Mouse (Mus musculus) liver, embryonic 16.5 days (tissue): ENCODE results near the gene Ildr2. TPM values are rescaled to one million over a fixed set of nuclear protein-coding genes. Genes with fewer than 3 reads are reported as not detected.

Source experiments
- ATAC-seq: fragments of 200-750 bp; cut with Nextera tagmentation; 2 replicates; pipeline ENCODE4 v1.8.0; 2017; ENCODE audit warnings: low read depth, mild to moderate bottlenecking, moderate number of reproducible peaks, moderate library complexity
- H3K27ac ChIP-seq: fragments of 300-500 bp; sonication (generic); 2 replicates; pipeline ENCODE4 v1.5.1; 2014; ENCODE audit warnings: mild to moderate bottlenecking, low read length
- H3K27me3 ChIP-seq: fragments of 300-500 bp; sonication (generic); 2 replicates; pipeline ENCODE4 v1.6.1; 2014; ENCODE audit warnings: low read depth, low read length, mixed read lengths; ENCODE audit not compliant: control insufficient read depth, insufficient read depth
- H3K36me3 ChIP-seq: fragments of 300-500 bp; sonication (generic); 2 replicates; pipeline ENCODE4 v1.6.1; 2014; ENCODE audit warnings: mild to moderate bottlenecking; ENCODE audit not compliant: control insufficient read depth, insufficient read depth
- H3K4me1 ChIP-seq: fragments of 300-500 bp; sonication (generic); 2 replicates; pipeline ENCODE4 v1.6.1; 2014; ENCODE audit warnings: low read depth, low read length, mixed read lengths; ENCODE audit not compliant: control insufficient read depth
- H3K4me2 ChIP-seq: fragments of 300-500 bp; sonication (generic); 2 replicates; pipeline ENCODE4 v1.6.1; 2014; ENCODE audit warnings: low read depth, low read length, mixed read lengths
- H3K4me3 ChIP-seq: fragments of 300-500 bp; sonication (generic); 2 replicates; pipeline ENCODE4 v1.5.1; 2014; ENCODE audit warnings: low read depth, mild to moderate bottlenecking, low read length
- H3K9ac ChIP-seq: fragments of 300-500 bp; sonication (generic); 2 replicates; pipeline ENCODE4 v1.6.1; 2014; ENCODE audit warnings: low read depth, low read length
- H3K9me3 ChIP-seq: fragments of 300-500 bp; sonication (generic); replicated peaks from 2 replicates; pipeline ENCODE4 v1.6.1; 2016; ENCODE audit warnings: low read length; ENCODE audit not compliant: control insufficient read depth
- WGBS: fragments of 180-500 bp; shearing (Covaris S2); extraction: QIAGEN DNeasy Blood & Tissue Kit; methylation state at CpG from one replicate; pipeline ENCODE4 v1.1.7; 2014; ENCODE audit not compliant: insufficient replicate concordance; 5-methylcytosine and 5-hydroxymethylcytosine counted together
- polyA plus RNA-seq: library from polyadenylated mRNA; unstranded; fragments of >200 nt; fragmentation: Nextera tagmentation; extraction: Ambion mirVana; gene quantifications from 2 replicates; pipeline ENCODE4 v1.2.1, GENCODE M21; 2015

Gene Ildr2
- polyA plus RNA-seq, 1 experiment from 2014 or later = 0.04 TPM

DNA sequence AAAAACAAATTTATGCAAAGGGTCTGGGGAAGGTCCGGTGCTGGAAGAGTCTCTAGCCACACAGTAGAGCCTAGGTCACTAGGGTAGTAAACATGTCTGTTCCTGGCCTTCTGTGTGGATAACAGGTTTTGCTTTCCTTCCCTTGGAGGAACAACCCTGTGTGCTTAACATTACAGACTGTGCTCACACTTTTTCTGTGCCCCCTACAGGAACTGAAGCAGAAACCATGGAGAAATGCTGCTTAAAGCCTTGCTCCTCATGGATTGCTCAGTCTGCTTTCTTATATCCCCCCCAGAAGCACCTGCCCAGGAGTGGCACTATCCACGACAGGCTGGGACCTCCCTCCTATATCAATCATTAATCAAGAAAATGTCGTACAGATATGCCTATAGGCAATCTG lies 107.9 kb downstream of the Ildr2 start:
- no peak for ATAC-seq
- no peaks in the 10 kb centered on the region for H3K9me3 ChIP-seq
- H3K4me1 ChIP-seq = no peaks in the 10 kb centered on the region
- no peaks in the 10 kb centered on the region for H3K27me3 ChIP-seq
- WGBS = 55% methylated on average over 3 of the region's 3 CpGs
- H3K36me3 ChIP-seq = no peaks in the 10 kb centered on the region
- H3K27ac ChIP-seq = no peak overlapping the region
- no peak overlapping the region for H3K9ac ChIP-seq
- no peak overlapping the region for H3K4me3 ChIP-seq
- H3K4me2 ChIP-seq = no peak overlapping the region

- no peak overlapping the region for H3K4me3 ChIP-seq
- no peaks in the 10 kb centered on the region for H3K4me1 ChIP-seq
- no peaks in the 10 kb centered on the region for H3K27me3 ChIP-seq
- no peaks in the 10 kb centered on the region for H3K36me3 ChIP-seq
- no peak overlapping the region for H3K4me2 ChIP-seq
- H3K27ac ChIP-seq = no peak overlapping the region
- ATAC-seq = no peak
- H3K9me3 ChIP-seq = no peaks in the 10 kb centered on the region
- no peak overlapping the region for H3K9ac ChIP-seq
- 67% methylated on average over 3 of the region's 3 CpGs for WGBS
Observed at GRCm38 (mm10) chr1:166362659-166363058, 108.7 kb downstream of the Ildr2 start.

DNA sequence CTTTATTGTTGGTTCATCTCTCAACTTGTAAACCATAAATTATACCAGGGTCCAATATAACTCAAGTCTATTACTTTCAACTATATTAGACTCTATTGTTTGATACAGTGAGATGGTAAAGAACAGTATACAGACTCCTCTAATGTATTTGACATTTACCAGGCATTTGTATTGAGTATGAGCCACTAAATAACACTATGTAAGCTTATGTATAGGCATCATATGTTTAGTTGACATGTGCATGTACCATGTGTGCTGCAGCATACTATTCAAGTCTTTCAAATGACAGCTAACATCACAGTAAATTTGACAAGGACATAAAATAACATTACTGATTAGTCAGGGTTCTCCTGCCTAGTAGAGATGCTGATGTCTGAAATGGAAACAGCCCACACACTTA lies 109.2 kb downstream of the Ildr2 start:
- H3K36me3 ChIP-seq = no peaks in the 10 kb centered on the region
- no peak for ATAC-seq

More for the DNA sequence above, 109.2 kb downstream of the Ildr2 start:
- Histone ChIP-seq H3K9ac (no peak overlapping the region), H3K4me2 (no peak overlapping the region), H3K27ac (no peak overlapping the region), H3K4me1 (no peaks in the 10 kb centered on the region), H3K4me3 (no peak overlapping the region), H3K27me3 (no peaks in the 10 kb centered on the region), H3K9me3 (no peaks in the 10 kb centered on the region)

Other genes starting within 250 kb of the Ildr2 start
- 0.28 and 0.52 TPM in 2 replicates for gene Dusp27, start 126.2 kb upstream of the Ildr2 start, polyA plus RNA-seq
- 0.40 TPM in 1 of 2 replicates, not detected in the other for gene Gpa33, start 123.9 kb upstream of the Ildr2 start, polyA plus RNA-seq
- gene Mael, start 15.4 kb upstream of the Ildr2 start, polyA plus RNA-seq = not detected in 2 replicates
- gene Tada1, start 125.0 kb downstream of the Ildr2 start, polyA plus RNA-seq = 16.7 and 17.9 TPM in 2 replicates
- gene Pogk, start 155.7 kb downstream of the Ildr2 start, polyA plus RNA-seq = 0.89 and 0.95 TPM in 2 replicates
- gene Gm4846, start 243.4 kb downstream of the Ildr2 start, polyA plus RNA-seq = not detected in 2 replicates